Mouse (Mus musculus) neural tube, embryonic 14.5 days (tissue): ENCODE measurements around the gene Musk. TPM values are rescaled to one million over a fixed set of nuclear protein-coding genes. Genes with fewer than 3 reads are reported as not detected.

Experiments
- ATAC-seq: fragments of 200-750 bp; cut with Nextera tagmentation; 2 replicates; pipeline ENCODE4 v1.8.0; 2017; ENCODE audit warnings: low read depth, mild to moderate bottlenecking, moderate TSS enrichment, moderate library complexity
- H3K27ac ChIP-seq: fragments of 300-500 bp; sonication (generic); 2 replicates; pipeline ENCODE4 v1.5.1; 2014; ENCODE audit warnings: low read depth, mild to moderate bottlenecking, control low read depth, low read length, moderate library complexity, mixed read lengths
- H3K27me3 ChIP-seq: fragments of 300-500 bp; sonication (generic); 2 replicates; pipeline ENCODE4 v1.6.1; 2014; ENCODE audit warnings: low read length; ENCODE audit not compliant: control insufficient read depth, insufficient read depth
- H3K36me3 ChIP-seq: fragments of 300-500 bp; sonication (generic); 2 replicates; pipeline ENCODE4 v1.6.1; 2014; ENCODE audit warnings: low read length, mixed read lengths; ENCODE audit not compliant: control insufficient read depth, insufficient read depth
- H3K4me1 ChIP-seq: fragments of 300-500 bp; sonication (generic); 2 replicates; pipeline ENCODE4 v1.6.1; 2014; ENCODE audit warnings: low read length; ENCODE audit not compliant: control insufficient read depth, insufficient read depth
- H3K4me2 ChIP-seq: fragments of 300-500 bp; sonication (generic); 2 replicates; pipeline ENCODE4 v1.6.1; 2014; ENCODE audit warnings: mild to moderate bottlenecking, low read depth, low read length, control low read depth
- H3K4me3 ChIP-seq: fragments of 300-500 bp; sonication (generic); 2 replicates; pipeline ENCODE4 v1.5.1; 2014; ENCODE audit warnings: low read depth, low read length, control low read depth, mixed read lengths
- H3K9ac ChIP-seq: fragments of 300-500 bp; sonication (generic); replicated peaks from 2 replicates; pipeline ENCODE4 v1.6.1; 2014; ENCODE audit warnings: low read depth, mild to moderate bottlenecking, control low read depth, low read length, mixed read lengths
- H3K9me3 ChIP-seq: fragments of 300-500 bp; sonication (generic); 2 replicates; pipeline ENCODE4 v1.6.1; 2016; ENCODE audit warnings: low read length; ENCODE audit not compliant: control insufficient read depth
- WGBS: fragments of 180-500 bp; shearing (Covaris S2); extraction: QIAGEN DNeasy Blood & Tissue Kit; methylation state at CpG from one replicate; pipeline ENCODE4 v1.1.7; 2014; 5-methylcytosine and 5-hydroxymethylcytosine counted together
- polyA plus RNA-seq: library from polyadenylated mRNA; unstranded; fragments of >200 nt; fragmentation: Nextera tagmentation; extraction: Ambion mirVana; gene quantifications from 2 replicates; pipeline ENCODE4 v1.2.1, GENCODE M21; 2014

The Musk gene
- polyA plus RNA-seq, 1 experiment from 2014 or later = 0.08 TPM

DNA sequence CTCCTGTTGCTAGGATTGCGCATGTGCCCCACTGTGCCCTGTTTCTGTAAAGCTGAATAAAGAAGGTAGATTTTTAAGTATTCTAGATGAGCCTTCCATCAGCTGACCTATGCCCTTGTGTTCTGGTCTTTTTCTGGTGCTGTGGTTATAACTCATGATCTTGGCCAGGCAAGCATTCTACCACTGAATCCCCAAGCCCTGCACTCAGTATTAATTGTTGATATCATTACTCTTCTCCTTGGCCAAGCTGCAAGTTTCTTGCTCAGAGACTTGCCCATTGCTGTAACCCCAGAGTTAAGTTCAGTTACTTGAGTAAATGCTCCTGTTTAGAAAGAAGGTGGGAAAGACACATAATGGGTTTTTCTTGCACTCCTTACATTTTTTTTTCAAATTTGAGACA lies 14.8 kb upstream of the Musk start:
- Histone ChIP-seq H3K9ac (no peak overlapping the region), H3K27ac (no peak overlapping the region), H3K9me3 (no peaks in the 10 kb centered on the region), H3K36me3 (no peaks in the 10 kb centered on the region), H3K4me3 (no peak overlapping the region), H3K27me3 (no peaks in the 10 kb centered on the region), H3K4me2 (no peak overlapping the region), H3K4me1 (no peaks in the 10 kb centered on the region)
- ATAC-seq = no peak
- WGBS = 93% methylated on average over 1 of the region's 1 CpGs

DNA sequence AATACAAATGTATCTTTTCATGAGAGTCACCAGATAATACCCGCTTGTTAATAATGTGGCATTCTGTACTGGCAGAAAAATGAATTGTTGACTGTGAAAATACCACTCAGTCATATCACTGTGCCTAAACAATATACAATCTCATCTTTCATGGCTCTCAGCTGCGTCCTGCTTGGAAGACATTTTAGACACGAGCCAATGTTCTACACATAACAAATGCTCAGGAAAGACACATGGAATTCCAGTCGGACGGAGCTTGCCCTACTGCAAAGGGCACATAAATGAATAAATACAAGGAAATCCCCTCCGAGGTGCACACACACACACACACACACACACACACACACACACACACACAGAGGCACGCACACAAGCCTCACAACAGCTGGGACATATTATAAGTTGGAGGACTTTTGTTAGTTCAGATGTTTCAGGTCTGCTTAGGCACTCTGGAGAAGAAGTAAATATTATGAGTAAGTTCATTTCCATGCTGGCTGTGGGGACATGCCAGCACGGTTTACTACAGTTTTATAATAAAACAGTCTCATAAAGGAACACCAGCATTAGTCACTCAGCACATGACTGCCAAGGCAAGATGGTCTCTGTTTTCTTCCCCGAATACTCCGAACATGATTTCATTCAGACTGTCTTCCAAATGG lies 14.1 kb upstream of the Musk start:
- H3K4me3 ChIP-seq = no peak overlapping the region
- H3K9ac ChIP-seq = no peak overlapping the region
- H3K4me1 ChIP-seq = no peaks in the 10 kb centered on the region
- WGBS = 76% methylated on average over 10 of the region's 10 CpGs
- H3K9me3 ChIP-seq = no peaks in the 10 kb centered on the region
- H3K27ac ChIP-seq = no peak overlapping the region
- no peak for ATAC-seq
- H3K36me3 ChIP-seq = no peaks in the 10 kb centered on the region
- no peaks in the 10 kb centered on the region for H3K27me3 ChIP-seq
- H3K4me2 ChIP-seq = no peak overlapping the region

DNA sequence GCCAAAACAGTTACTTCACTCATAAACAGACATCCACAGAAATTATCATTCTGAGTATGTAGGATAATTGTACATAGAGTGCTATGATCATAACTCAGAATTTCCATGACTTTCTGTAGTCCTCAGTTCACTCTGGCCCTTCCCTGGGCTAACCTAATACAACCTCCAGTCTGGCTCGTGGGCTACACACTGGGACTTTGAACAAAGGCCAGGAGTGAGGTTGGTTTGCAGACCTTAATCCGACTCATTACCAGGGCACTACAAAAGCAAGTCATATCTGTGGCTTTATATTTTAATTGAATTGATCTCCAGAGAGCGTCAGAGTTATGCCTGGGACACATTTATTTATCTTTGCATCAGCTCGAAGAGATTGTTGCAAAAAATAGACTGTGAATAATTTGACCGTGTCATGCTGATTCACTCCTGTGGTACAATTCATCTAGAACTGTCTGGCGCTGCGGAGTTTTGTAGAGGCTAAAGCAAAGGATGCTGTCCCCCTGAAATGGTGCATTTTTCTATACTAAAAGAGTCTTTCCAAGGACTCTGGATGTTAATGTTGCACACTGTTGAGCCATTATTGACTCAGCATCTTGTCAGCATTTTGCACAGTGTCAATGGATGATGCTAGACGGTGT lies 10.4 kb upstream of the Musk start:
- WGBS = 52% methylated on average over 8 of the region's 8 CpGs
- ATAC-seq = no peak

DNA sequence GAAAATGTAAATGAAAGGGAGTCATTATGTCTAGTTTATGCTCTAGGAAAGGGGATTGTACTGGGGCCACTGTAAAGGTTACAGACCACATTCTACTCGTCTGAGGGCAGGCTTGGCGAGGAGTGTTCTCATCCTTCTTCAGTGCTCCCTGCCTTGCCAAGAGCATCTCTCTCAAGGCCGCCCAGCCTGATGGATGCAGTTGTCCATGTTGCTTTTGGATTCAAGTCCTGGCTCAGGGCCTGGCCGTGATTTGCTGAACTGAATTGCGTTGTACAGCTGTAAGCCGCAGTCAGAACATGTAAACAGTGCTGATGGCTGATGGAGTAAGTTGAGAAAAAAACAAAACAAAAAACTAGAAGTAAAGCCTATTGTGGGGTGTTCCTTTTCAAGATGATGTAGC lies 7.4 kb upstream of the Musk start:
- Histone ChIP-seq H3K9ac (no peak overlapping the region), H3K36me3 (no peaks in the 10 kb centered on the region), H3K27ac (no peak overlapping the region), H3K9me3 (no peaks in the 10 kb centered on the region), H3K4me2 (no peak overlapping the region), H3K4me1 (no peaks in the 10 kb centered on the region), H3K4me3 (no peak overlapping the region), H3K27me3 (no peaks in the 10 kb centered on the region)
- ATAC-seq = no peak
- 83% methylated on average over 6 of the region's 6 CpGs for WGBS

More for the DNA sequence above, 10.4 kb upstream of the Musk start:
- H3K4me2 ChIP-seq = no peak overlapping the region
- H3K4me1 ChIP-seq = no peaks in the 10 kb centered on the region
- H3K9me3 ChIP-seq = no peaks in the 10 kb centered on the region
- H3K27ac ChIP-seq = no peak overlapping the region
- no peak overlapping the region for H3K9ac ChIP-seq
- H3K4me3 ChIP-seq = no peak overlapping the region
- H3K36me3 ChIP-seq = no peaks in the 10 kb centered on the region
- H3K27me3 ChIP-seq = no peaks in the 10 kb centered on the region

DNA sequence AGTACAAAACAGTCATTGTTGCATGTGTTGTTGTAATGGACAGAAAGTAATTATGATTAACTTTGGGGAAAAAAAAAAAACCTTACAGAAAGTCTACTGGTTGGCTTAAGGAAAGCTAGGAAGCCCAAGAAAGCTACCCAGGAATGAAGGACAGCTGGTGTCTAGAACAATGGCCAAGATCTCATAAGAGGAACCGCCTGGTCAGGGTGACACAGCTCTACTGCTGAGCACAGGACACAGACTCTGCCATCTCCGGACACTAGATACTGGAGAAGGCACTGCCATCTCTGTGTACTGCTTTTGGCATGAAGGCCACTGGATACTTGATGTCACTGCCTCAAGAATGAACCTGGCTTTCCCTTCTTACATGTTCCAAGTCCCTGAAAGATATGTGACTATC lies 5.6 kb upstream of the Musk start:
- Histone ChIP-seq H3K27me3 (no peaks in the 10 kb centered on the region), H3K36me3 (no peaks in the 10 kb centered on the region), H3K4me1 (no peaks in the 10 kb centered on the region), H3K4me3 (no peak overlapping the region), H3K27ac (no peak overlapping the region), H3K4me2 (no peak overlapping the region), H3K9ac (no peak overlapping the region), H3K9me3 (no peaks in the 10 kb centered on the region)
- 90% methylated on average over 2 of the region's 2 CpGs for WGBS
- ATAC-seq = no peak

DNA sequence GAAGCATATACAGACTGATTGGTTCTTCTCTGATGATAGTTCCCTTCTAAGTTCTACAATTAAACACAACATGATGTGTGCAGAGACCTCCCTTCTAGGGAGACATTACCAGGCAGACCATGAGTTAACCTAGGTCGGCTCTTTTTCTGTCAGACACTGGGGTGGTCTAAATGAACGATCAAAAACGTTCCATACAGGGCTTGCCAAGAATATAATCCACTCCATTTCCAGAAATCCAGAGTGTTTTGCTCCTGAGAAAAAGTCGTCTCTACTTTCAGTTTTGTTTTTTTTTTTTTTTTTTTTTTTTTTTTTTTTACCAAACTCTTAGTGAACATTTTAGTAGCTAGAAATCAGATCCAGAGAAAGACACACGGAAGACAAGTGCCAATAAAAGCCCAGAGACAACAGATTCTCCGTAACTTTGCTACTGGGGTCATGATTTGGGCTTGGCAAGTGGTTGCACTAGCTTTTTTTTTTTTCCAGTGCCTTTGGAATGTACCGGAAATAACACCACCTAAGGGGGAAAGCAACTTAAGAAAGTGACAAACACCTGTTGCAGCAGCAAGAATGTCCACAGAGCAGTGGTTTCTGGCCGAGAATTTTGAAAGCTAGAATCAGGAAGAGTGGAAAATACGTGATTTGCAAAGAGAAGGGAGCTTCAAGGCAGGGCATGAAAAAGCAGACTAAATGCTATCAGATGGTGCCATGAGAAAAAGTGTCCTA lies 769 bp downstream of the Musk start:
- H3K4me2 ChIP-seq = no peak overlapping the region
- H3K36me3 ChIP-seq = no peaks in the 10 kb centered on the region
- ATAC-seq = no peak
- 80% methylated on average over 9 of the region's 9 CpGs for whole genome bisulfite sequencing
- H3K27ac ChIP-seq = no peak overlapping the region
- no peaks in the 10 kb centered on the region for H3K4me1 ChIP-seq
- H3K9me3 ChIP-seq = no peaks in the 10 kb centered on the region
- H3K4me3 ChIP-seq = no peak overlapping the region
- H3K27me3 ChIP-seq = no peaks in the 10 kb centered on the region
- no peak overlapping the region for H3K9ac ChIP-seq

DNA sequence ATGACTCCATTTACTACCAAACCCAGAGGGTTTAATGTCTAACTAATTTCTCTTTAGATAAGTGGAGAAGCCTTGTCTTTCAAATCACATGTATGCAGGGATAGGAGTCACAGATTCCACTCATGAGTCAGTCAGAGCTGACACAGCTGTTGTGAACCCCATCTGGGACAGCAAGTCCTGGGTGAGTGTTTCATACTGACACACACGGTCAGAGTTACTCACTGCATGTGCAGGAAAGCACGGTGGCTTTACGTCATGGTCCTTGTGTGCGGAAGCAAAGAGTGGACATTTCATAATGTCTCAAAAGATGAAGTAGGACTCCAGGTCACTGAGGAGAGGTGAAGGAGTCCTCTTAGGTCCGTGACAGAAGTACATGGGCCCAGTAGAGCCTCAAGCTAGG lies 3.0 kb downstream of the Musk start:
- 85% methylated on average over 5 of the region's 5 CpGs for WGBS
- H3K9ac ChIP-seq = no peak overlapping the region
- H3K27ac ChIP-seq = no peak overlapping the region
- H3K36me3 ChIP-seq = no peaks in the 10 kb centered on the region
- H3K4me3 ChIP-seq = no peak overlapping the region
- no peak overlapping the region for H3K4me2 ChIP-seq
- H3K4me1 ChIP-seq = no peaks in the 10 kb centered on the region
- no peaks in the 10 kb centered on the region for H3K27me3 ChIP-seq
- no peak for ATAC-seq
- no peaks in the 10 kb centered on the region for H3K9me3 ChIP-seq

DNA sequence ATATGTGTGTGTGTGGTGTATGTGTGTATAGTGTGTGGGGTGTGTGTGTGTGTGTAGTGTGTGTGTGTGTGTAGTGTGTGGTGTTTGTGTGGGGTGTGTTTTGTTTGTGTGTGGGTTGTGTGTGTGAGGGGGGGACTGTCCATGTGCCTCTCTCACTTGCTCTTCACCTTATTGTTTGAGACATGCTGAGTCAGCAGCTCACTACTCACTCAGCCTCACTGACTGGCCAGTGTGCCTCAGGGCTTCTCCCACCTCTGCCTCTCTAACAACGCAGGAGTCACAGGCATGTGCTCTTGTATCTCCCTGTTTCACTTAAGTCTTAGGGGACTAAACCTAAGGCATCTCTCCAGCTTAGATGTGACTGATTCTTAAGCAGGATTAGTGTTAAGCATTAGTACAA lies 6.1 kb downstream of the Musk start:
- Histone ChIP-seq H3K9ac (no peak overlapping the region), H3K27ac (no peak overlapping the region), H3K9me3 (no peaks in the 10 kb centered on the region), H3K4me2 (no peak overlapping the region), H3K36me3 (no peaks in the 10 kb centered on the region), H3K27me3 (no peaks in the 10 kb centered on the region), H3K4me3 (no peak overlapping the region), H3K4me1 (no peaks in the 10 kb centered on the region)
- WGBS = 61% methylated on average over 1 of the region's 1 CpGs
- ATAC-seq = no peak

DNA sequence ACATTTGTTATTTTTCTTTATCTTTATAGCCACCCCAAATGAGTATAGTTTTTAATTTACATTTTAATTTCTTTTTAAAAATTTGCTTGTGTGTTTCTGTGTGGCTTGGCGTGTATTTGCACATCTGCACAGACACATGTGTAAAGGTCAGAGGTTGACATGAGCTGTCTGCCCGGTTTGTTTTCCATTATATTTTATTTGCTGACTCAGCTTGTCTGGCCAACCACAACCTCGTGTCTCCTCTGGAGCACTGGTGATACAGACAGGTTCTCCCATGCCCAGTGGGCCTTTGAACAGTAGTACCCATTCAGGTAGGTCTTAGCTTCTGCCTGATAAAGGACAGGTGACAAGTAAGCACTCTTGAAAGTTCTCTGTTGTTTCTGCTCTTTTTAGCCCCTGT lies 7.3 kb downstream of the Musk start:
- Histone ChIP-seq H3K36me3 (no peaks in the 10 kb centered on the region), H3K9ac (no peak overlapping the region), H3K4me1 (no peaks in the 10 kb centered on the region), H3K4me3 (no peak overlapping the region), H3K4me2 (no peak overlapping the region), H3K27me3 (no peaks in the 10 kb centered on the region), H3K27ac (no peak overlapping the region), H3K9me3 (no peaks in the 10 kb centered on the region)
- no peak for ATAC-seq
- WGBS = 87% methylated on average over 3 of the region's 3 CpGs
